Mouse (Mus musculus): Measurements from ENCODE around the gene H2afx. TPM values are rescaled to one million over a fixed set of nuclear protein-coding genes. Genes with fewer than 3 reads are reported as not detected.
A peak's percentile ranks its signal among the peaks of the same experiment; 100 is the strongest.

H2afx gene
- polyA plus RNA-seq, 1 experiment from 2014 or later = 164 TPM

- Histone ChIP-seq H3K9ac (replicated peaks) (peak overlapping the region; percentile 95), H3K4me2 (ENCODE audit: low read depth, low read length) (peak overlapping the region; percentile 79), H3K9me3 (ENCODE audit: low read length) (no peaks in the 10 kb centered on the region), H3K4me1 (ENCODE audit: insufficient read depth) (0 out of 2 replicates have a peak, but pooled peaks cover 4% of the 10 kb centered on the region), H3K27ac (ENCODE audit: low read depth) (peak overlapping the region; percentile 96), H3K36me3 (replicated peaks; ENCODE audit: insufficient read depth, low read length) (peaks cover 51% of the 10 kb centered on the region), H3K27me3 (ENCODE audit: insufficient read depth, low read length) (no peaks in the 10 kb centered on the region), H3K4me3 (ENCODE audit: low read depth, low read length) (peak overlapping the region; percentile 79)
- peak; percentile 75 for ATAC-seq
- 4% methylated on average over 6 of the region's 6 CpGs for WGBS (ENCODE audit: insufficient replicate concordance)
- no peak for TF ChIP-seq CTCF (IDR thresholded peaks at IDR 0.05; ENCODE audit: low read depth)
- TF ChIP-seq EP300 (IDR thresholded peaks at IDR 0.05; ENCODE audit: low read depth) = peak; percentile 96
- DNase-seq = peak; percentile 79
Measured at GRCm38 (mm10) chr9:44343290-44343689, 8.8 kb downstream of the H2afx start.

DNA sequence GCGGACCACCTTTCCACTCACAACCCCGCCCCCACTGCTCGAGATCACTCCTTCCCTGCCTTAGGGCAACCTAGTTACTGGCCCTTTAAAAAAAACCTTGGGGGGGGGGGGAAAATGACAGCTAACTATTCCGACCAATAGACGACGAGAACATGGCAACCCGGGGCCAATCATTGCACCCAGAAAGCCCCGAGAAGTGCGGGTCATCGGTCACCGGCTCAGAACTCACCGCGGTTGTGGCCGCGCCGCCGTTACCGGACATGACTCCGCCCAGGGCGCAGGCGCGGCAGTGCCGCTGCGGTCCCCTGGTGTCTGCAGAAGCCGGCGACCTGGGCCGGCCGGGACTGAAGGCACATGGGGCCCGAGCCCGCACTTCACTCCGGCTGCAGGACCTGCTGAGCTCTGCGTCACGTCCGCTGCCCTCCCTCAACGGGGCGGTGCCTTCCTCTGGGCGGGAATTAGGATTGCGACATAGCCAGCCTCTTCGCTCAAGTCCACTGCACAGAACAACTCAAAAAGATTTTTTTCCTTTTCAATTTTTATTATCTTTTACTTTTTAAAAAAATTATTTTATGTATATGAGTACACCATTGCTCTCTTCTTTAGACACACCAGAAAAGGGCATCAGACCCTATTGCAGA is 9.4 kb downstream of the H2afx start, which contains the start of gene Hmbs:
Gene Hmbs (minus strand): TSS at position 448 of the 641 bp plus-strand sequence.
- peak within 1 kb of the TSS; percentile 79 for H3K4me3 ChIP-seq (ENCODE audit: low read depth, low read length)
- H3K36me3 ChIP-seq (replicated peaks; ENCODE audit: insufficient read depth, low read length) = peaks cover 51% of the 10 kb centered on the region
- peak; percentile 95 for DNase-seq
- WGBS (ENCODE audit: insufficient replicate concordance) = under 1% methylated on average over 39 of the region's 39 CpGs
- peak within 1 kb of the TSS; percentile 95 for H3K9ac ChIP-seq (replicated peaks)
- 0 out of 2 replicates have a peak, but pooled peaks cover 4% of the 10 kb centered on the region for H3K4me1 ChIP-seq (ENCODE audit: insufficient read depth)
- no peaks in the 10 kb centered on the region for H3K9me3 ChIP-seq (ENCODE audit: low read length)
- TF ChIP-seq CTCF (IDR thresholded peaks at IDR 0.05; ENCODE audit: low read depth) = no peak
- no peak for TF ChIP-seq EP300 (IDR thresholded peaks at IDR 0.05; ENCODE audit: low read depth)
- peak within 1 kb of the TSS; percentile 96 for H3K27ac ChIP-seq (ENCODE audit: low read depth)
- no peaks in the 10 kb centered on the region for H3K27me3 ChIP-seq (ENCODE audit: insufficient read depth, low read length)
- peak within 1 kb of the TSS; percentile 79 for H3K4me2 ChIP-seq (ENCODE audit: low read depth, low read length)
- ATAC-seq = peak; percentile 87

DNA sequence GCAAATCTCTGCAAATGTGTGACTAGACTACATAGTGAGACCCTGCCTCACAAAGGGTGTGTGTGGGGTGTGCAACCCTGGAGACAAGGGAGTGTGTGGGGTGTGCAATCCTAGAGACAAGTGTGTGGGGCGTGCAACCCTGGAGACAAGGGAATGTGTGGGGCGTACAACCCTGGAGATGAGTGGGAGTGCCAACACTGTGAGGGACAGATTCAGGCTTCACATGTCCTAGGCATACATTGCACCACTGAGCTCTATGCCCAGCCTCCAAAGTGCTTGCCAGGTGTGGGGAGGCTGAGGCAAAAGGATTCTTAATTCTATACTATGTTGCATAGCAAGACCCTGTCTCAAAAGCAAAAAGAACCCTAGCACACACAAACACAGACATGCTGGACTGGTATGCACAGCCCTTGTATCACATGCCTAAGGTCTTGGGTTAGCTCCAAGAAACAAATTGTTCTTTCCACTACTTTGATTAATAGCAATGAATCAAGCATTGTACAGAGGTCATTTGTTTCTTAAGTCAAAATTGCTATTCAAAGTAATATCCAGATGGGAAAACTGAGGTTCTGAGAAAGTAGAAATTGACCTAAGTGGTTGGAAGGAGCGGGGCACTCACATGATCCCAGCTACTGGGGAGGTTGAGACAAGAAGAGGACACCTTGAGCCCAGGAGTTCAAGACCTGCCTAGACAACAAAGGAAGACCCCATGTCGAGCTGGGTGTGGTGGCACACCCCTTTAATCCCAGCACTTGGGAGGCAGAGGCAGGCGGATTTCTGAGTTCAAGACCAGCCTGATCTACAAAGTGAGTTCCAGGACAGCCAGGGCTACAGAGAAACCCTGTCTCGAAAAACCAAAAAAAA is 11.3 kb downstream of the H2afx start:
- WGBS (ENCODE audit: insufficient replicate concordance) = 84% methylated on average over 6 of the region's 6 CpGs
- TF ChIP-seq CTCF (IDR thresholded peaks at IDR 0.05; ENCODE audit: low read depth) = no peak
- no peak for TF ChIP-seq EP300 (IDR thresholded peaks at IDR 0.05; ENCODE audit: low read depth)
- H3K36me3 ChIP-seq (replicated peaks; ENCODE audit: insufficient read depth, low read length) = peaks cover 40% of the 10 kb centered on the region
- no peaks in the 10 kb centered on the region for H3K27me3 ChIP-seq (ENCODE audit: insufficient read depth, low read length)
- no peak overlapping the region for H3K4me2 ChIP-seq (ENCODE audit: low read depth, low read length)
- no peak for DNase-seq
- H3K4me3 ChIP-seq (ENCODE audit: low read depth, low read length) = no peak overlapping the region
- no peak overlapping the region for H3K9ac ChIP-seq (replicated peaks)
- H3K4me1 ChIP-seq (ENCODE audit: insufficient read depth) = 0 out of 2 replicates have a peak, but pooled peaks cover 4% of the 10 kb centered on the region
- no peak for ATAC-seq
- no peaks in the 10 kb centered on the region for H3K9me3 ChIP-seq (ENCODE audit: low read length)
- no peak overlapping the region for H3K27ac ChIP-seq (ENCODE audit: low read depth)

GRCm38 (mm10) chr9:44347166-44347565 is 12.7 kb downstream of the H2afx start:
- H3K9ac ChIP-seq (replicated peaks) = no peak overlapping the region
- no peak for TF ChIP-seq EP300 (IDR thresholded peaks at IDR 0.05; ENCODE audit: low read depth)
- no peak for TF ChIP-seq CTCF (IDR thresholded peaks at IDR 0.05; ENCODE audit: low read depth)
- no peak overlapping the region for H3K4me3 ChIP-seq (ENCODE audit: low read depth, low read length)
- H3K4me2 ChIP-seq (ENCODE audit: low read depth, low read length) = no peak overlapping the region
- 0 out of 2 replicates have a peak, but pooled peaks cover 4% of the 10 kb centered on the region for H3K4me1 ChIP-seq (ENCODE audit: insufficient read depth)
- peaks cover 42% of the 10 kb centered on the region for H3K36me3 ChIP-seq (replicated peaks; ENCODE audit: insufficient read depth, low read length)
- ATAC-seq = no peak
- no peak overlapping the region for H3K27ac ChIP-seq (ENCODE audit: low read depth)
- no peaks in the 10 kb centered on the region for H3K27me3 ChIP-seq (ENCODE audit: insufficient read depth, low read length)
- no peak for DNase-seq
- no peaks in the 10 kb centered on the region for H3K9me3 ChIP-seq (ENCODE audit: low read length)
- 93% methylated on average over 9 of the region's 9 CpGs for WGBS (ENCODE audit: insufficient replicate concordance)

- no peak overlapping the region for H3K9ac ChIP-seq (replicated peaks)
- TF ChIP-seq CTCF (IDR thresholded peaks at IDR 0.05; ENCODE audit: low read depth) = no peak
- no peak for TF ChIP-seq EP300 (IDR thresholded peaks at IDR 0.05; ENCODE audit: low read depth)
- H3K9me3 ChIP-seq (ENCODE audit: low read length) = no peaks in the 10 kb centered on the region
- H3K4me3 ChIP-seq (ENCODE audit: low read depth, low read length) = no peak overlapping the region
- DNase-seq = no peak
- no peak overlapping the region for H3K4me2 ChIP-seq (ENCODE audit: low read depth, low read length)
- 77% methylated on average over 4 of the region's 4 CpGs for WGBS (ENCODE audit: insufficient replicate concordance)
- H3K4me1 ChIP-seq (ENCODE audit: insufficient read depth) = 0 out of 2 replicates have a peak, but pooled peaks cover 4% of the 10 kb centered on the region
- peaks cover 46% of the 10 kb centered on the region for H3K36me3 ChIP-seq (replicated peaks; ENCODE audit: insufficient read depth, low read length)
- H3K27ac ChIP-seq (ENCODE audit: low read depth) = no peak overlapping the region
- no peak for ATAC-seq
- H3K27me3 ChIP-seq (ENCODE audit: insufficient read depth, low read length) = no peaks in the 10 kb centered on the region
Measured at GRCm38 (mm10) chr9:44347621-44348020, 13.1 kb downstream of the H2afx start.

DNA sequence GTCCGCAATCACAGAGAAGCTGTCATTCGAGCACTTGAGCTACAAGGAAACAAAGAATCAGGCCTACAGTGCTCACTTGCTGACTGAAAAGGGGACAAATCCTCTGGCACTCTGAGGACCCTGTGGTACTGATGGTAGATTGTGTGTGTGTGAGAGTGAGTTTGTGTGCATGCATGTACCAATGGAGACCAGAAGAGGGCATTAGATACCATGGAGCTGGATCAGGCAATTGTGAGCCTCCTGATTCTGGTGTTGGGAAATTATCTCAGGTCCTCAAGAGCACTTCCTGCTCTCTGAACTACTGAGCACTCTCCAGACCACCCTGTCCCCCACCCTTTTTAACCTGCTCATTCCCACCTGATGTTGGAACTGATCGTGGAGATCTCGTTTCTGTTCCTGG is 14.1 kb downstream of the H2afx start:
- WGBS (ENCODE audit: insufficient replicate concordance) = 96% methylated on average over 4 of the region's 4 CpGs
- ATAC-seq (no peak), DNase-seq (no peak)
- H3K36me3 ChIP-seq (replicated peaks; ENCODE audit: insufficient read depth, low read length) = peaks cover 55% of the 10 kb centered on the region
- no peaks in the 10 kb centered on the region for H3K27me3 ChIP-seq (ENCODE audit: insufficient read depth, low read length)
- H3K4me2 ChIP-seq (ENCODE audit: low read depth, low read length) = no peak overlapping the region
- no peaks in the 10 kb centered on the region for H3K9me3 ChIP-seq (ENCODE audit: low read length)
- H3K4me3 ChIP-seq (ENCODE audit: low read depth, low read length) = no peak overlapping the region
- H3K9ac ChIP-seq (replicated peaks) = no peak overlapping the region
- TF ChIP-seq CTCF (IDR thresholded peaks at IDR 0.05; ENCODE audit: low read depth) (peak; percentile 55), EP300 (IDR thresholded peaks at IDR 0.05; ENCODE audit: low read depth) (no peak)
- no peaks in the 10 kb centered on the region for H3K4me1 ChIP-seq (ENCODE audit: insufficient read depth)
- no peak overlapping the region for H3K27ac ChIP-seq (ENCODE audit: low read depth)

All from liver, postnatal 0 days (tissue).